Mouse (Mus musculus) neural tube, embryonic 12.5 days (tissue): ENCODE data around the gene Prorsd1. TPM values are rescaled to one million over a fixed set of nuclear protein-coding genes. Genes with fewer than 3 reads are reported as not detected.

Experiments
- ATAC-seq: fragments of 200-750 bp; cut with Nextera tagmentation; 2 replicates; pipeline ENCODE4 v1.8.0; 2017; ENCODE audit warnings: low read depth, mild to moderate bottlenecking, moderate TSS enrichment, moderate library complexity; ENCODE audit not compliant: low FRiP score
- H3K27ac ChIP-seq: fragments of 300-500 bp; sonication (generic); 2 replicates; pipeline ENCODE4 v1.5.1; 2016
- H3K27me3 ChIP-seq: fragments of 300-500 bp; sonication (generic); replicated peaks from 2 replicates; pipeline ENCODE4 v1.6.1; 2016; ENCODE audit warnings: mild to moderate bottlenecking
- H3K36me3 ChIP-seq: fragments of 300-500 bp; sonication (generic); 2 replicates; pipeline ENCODE4 v1.6.1; 2016; ENCODE audit warnings: mild to moderate bottlenecking
- H3K4me1 ChIP-seq: fragments of 300-500 bp; sonication (generic); 2 replicates; pipeline ENCODE4 v1.6.1; 2016
- H3K4me2 ChIP-seq: fragments of 300-500 bp; sonication (generic); replicated peaks from 2 replicates; pipeline ENCODE4 v1.6.1; 2016; ENCODE audit warnings: mild to moderate bottlenecking
- H3K4me3 ChIP-seq: fragments of 300-500 bp; sonication (generic); 2 replicates; pipeline ENCODE4 v1.5.1; 2016
- H3K9ac ChIP-seq: fragments of 300-500 bp; sonication (generic); 2 replicates; pipeline ENCODE4 v1.6.1; 2016; ENCODE audit warnings: mild to moderate bottlenecking
- H3K9me3 ChIP-seq: fragments of 300-500 bp; sonication (generic); 2 replicates; pipeline ENCODE4 v1.6.1; 2016; ENCODE audit warnings: mild to moderate bottlenecking
- WGBS: fragments of 180-500 bp; shearing (Covaris S2); methylation state at CpG from one replicate; pipeline ENCODE4 v1.1.7; 2016; 5-methylcytosine and 5-hydroxymethylcytosine counted together
- polyA plus RNA-seq: library from polyadenylated mRNA; unstranded; fragments of >200 nt; fragmentation: Nextera tagmentation; extraction: Ambion mirVana; gene quantifications from 2 replicates; pipeline ENCODE4 v1.2.1, GENCODE M21; 2016

The Prorsd1 gene
- polyA plus RNA-seq, 1 experiment from 2014 or later = 19.6 TPM

DNA sequence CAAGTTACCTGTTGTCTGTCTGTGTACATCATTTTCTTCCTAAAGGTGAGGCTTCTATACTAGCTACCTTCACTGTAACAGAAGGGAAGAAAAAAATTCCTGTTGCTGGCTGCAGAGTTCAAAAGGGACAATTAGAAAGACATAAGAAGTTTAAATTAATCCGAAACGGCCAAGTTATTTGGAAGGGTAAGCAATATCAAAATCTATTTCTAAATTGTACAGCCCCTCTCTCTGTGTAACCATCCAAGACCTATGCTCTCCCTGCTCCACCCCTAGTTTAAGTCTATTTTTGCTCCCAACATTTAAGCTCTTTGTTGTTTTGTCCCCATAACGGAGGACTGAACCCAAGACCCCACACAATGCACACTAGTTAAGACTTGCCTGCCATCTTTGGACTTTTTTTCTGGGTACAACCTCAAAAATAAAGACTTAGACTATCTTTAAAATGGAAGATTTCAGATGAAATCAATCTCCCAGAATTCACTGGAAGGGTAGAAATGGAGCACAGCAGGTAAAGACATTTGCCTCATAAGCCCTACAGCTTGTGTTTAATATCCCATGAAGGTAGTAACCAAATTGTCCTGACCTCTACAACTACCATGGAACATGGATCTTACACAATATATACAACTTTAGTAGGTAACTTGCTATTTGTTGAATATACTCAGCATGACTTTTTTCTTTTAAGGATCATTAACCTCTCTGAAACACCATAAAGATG lies 29.6 kb upstream of the Prorsd1 start:
- Histone ChIP-seq H3K36me3 (peaks cover 46% of the 10 kb centered on the region), H3K4me1 (peaks cover 14% of the 10 kb centered on the region), H3K27me3 (no peaks in the 10 kb centered on the region), H3K9ac (no peak overlapping the region), H3K4me2 (no peak overlapping the region), H3K9me3 (no peaks in the 10 kb centered on the region), H3K4me3 (no peak overlapping the region), H3K27ac (no peak overlapping the region)
- WGBS = 88% methylated on average over 3 of the region's 3 CpGs
- no peak for ATAC-seq

DNA sequence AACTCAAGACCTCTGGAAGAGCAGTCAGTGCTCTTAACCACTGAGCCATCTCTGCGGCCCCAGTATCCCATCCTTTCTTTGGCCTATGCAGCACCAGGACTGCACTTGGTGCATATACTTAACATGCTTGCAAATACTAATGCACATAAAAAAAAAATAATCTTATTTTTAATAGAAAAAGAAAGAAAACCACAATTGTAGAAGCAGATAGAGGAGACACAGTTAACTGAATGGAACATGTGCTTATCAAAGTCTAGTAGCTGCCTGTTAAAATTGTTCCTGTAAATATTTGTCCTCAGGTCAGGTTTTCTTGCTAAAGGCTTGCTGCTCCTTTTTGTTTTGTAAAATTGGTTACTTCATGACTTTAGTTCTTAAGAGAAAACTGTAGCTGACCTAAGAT lies 23.4 kb upstream of the Prorsd1 start:
- Histone ChIP-seq H3K4me3 (no peak overlapping the region), H3K36me3 (peaks cover 48% of the 10 kb centered on the region)
- WGBS = 93% methylated on average over 1 of the region's 1 CpGs

DNA sequence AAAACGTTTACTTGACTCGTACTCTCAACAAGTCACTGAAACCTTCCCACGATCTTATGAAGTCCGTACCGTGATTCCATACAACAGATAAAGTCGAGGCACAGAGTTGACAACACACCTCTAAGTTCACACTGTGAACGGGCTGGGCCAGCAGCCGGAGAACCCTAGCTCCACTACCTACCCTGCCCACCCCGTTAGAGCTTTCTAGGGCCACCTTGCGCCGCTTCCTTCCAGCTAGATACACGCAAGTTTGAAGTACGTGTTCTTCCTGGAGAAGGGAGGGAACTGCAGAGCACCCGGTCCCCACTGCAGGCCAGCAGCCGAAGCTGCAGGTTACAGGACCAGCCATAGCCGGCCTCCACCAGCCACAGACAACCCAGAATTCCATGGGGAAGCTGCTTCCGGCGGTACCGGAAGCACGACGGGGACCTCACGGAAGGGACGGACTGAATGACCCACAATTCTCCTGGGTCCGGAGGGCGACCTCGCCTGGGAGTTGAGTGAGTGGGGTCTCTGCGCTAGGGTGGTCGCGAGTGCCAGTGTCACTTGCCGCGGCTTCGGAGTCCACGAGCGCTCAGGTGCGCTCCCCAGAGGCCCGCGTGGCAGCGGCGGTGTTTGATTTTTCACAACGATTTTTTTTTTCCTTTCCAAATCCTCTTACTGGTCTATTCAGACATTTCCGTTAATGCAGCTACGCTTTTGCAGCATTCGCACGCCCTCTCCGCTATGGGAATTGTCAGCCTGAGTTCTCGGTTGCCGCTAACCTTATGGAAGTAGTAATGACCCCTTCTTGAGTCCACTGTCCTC lies 11.4 kb upstream of the Prorsd1 start, which contains the start of gene Mtif2:
TSS of gene Mtif2 (plus strand) at position 421 of the 807 bp plus-strand sequence.
- peak within 1 kb of the TSS; percentile 75 for H3K9ac ChIP-seq
- peak within 1 kb of the TSS; percentile 65 for H3K4me2 ChIP-seq
- no peaks in the 10 kb centered on the region for H3K27me3 ChIP-seq
- H3K27ac ChIP-seq = peak within 1 kb of the TSS; percentile 38; the same call in 1 of the 2 replicates
- peaks cover 4% of the 10 kb centered on the region; the same call in 1 of the 2 replicates for H3K4me1 ChIP-seq
- 4% methylated on average over 47 of the region's 47 CpGs for WGBS
- no peaks in the 10 kb centered on the region for H3K9me3 ChIP-seq
- peak within 1 kb of the TSS; percentile 72 for H3K4me3 ChIP-seq
- H3K36me3 ChIP-seq = peaks cover 7% of the 10 kb centered on the region
- peak; percentile 98 for ATAC-seq

More for the DNA sequence above, 23.4 kb upstream of the Prorsd1 start:
- Histone ChIP-seq H3K9me3 (no peaks in the 10 kb centered on the region), H3K4me1 (no peaks in the 10 kb centered on the region), H3K27me3 (no peaks in the 10 kb centered on the region), H3K27ac (no peak overlapping the region), H3K9ac (no peak overlapping the region), H3K4me2 (no peak overlapping the region)
- no peak for ATAC-seq

DNA sequence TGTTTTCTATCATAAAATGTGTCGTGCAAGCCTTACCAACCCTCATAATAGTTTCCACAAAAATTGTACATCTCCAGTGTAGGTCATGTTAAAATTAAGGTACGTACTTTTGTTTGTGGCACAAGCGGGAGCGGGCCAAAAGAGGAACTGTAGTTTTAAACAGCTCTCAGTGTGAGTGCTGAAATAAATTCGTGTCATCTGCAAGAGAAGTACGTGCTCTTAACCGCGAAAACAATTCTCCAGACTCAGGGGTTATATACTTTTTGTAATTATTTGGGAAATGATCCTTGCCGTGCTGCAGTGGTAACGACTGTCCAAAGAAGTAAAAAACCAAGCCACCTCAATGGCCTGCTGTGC lies 530 bp downstream of the Prorsd1 start:
- Histone ChIP-seq H3K27ac (no peak overlapping the region), H3K4me1 (no peaks in the 10 kb centered on the region), H3K4me3 (peak overlapping the region; percentile 48), H3K27me3 (no peaks in the 10 kb centered on the region), H3K9me3 (no peaks in the 10 kb centered on the region), H3K4me2 (peak overlapping the region; percentile 69), H3K36me3 (peaks cover 8% of the 10 kb centered on the region; the same call in 1 of the 2 replicates), H3K9ac (peak overlapping the region; percentile 56)
- 25% methylated on average over 10 of the region's 10 CpGs for WGBS
- no peak for ATAC-seq

DNA sequence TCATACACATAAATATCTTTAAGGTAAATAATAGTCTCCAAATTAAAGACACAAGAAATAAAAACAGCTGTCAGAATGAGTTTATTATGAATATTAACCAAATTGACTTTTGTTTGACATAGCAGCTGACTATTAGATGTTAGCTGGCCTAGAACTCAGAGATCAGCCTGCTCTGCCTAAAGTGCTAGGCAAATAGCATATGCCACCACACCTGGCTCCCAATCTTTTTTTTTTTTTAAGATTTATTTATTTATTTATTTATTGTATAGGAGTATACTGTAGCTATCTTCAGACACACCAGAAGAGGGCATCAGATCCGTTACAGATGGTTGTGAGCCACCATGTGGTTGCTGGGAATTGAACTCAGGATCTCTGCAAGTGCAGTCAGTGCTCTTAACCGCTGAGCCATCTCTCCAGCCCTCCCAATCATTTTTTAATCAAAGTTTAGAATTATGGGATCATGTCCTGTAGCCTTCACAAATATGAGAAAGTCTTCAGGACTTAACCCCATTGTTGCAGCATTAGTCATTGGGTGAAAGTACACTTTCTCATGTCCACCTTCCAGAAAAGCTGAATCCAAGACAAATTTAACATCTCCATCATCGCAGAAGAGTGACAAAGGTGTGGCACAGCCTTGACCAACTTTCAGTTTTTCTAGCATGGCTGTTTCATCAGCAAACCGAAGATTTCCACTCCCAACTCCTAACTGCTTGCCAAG lies 1.9 kb downstream of the Prorsd1 start:
- WGBS = 95% methylated on average over 4 of the region's 4 CpGs
- ATAC-seq = no peak
- Histone ChIP-seq H3K9ac (no peak overlapping the region), H3K4me3 (no peak overlapping the region), H3K27ac (no peak overlapping the region), H3K4me2 (no peak overlapping the region), H3K36me3 (peaks cover 8% of the 10 kb centered on the region; the same call in 1 of the 2 replicates), H3K27me3 (no peaks in the 10 kb centered on the region), H3K4me1 (no peaks in the 10 kb centered on the region), H3K9me3 (no peaks in the 10 kb centered on the region)

DNA sequence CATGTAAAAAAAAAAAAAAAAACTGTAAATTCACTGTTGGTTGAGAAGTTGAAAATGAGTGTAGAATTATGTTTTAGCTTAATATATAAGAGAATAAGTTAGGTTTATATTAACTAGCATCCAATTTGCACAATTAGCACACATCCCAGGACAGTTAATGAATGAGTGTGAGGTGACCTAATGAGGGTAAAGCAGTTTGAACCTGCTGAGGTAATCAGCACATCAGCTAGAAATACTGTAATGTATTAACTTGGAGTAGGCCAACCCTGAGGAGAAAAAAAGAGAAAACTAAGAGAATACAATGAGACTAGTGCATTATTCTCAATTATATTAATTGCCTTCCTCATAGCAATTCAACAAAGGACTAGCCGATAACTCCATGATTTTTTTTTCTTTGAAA lies 5.4 kb downstream of the Prorsd1 start:
- Histone ChIP-seq H3K27ac (no peak overlapping the region), H3K4me3 (no peak overlapping the region), H3K4me2 (no peak overlapping the region), H3K9ac (no peak overlapping the region), H3K27me3 (no peaks in the 10 kb centered on the region), H3K36me3 (peaks cover 10% of the 10 kb centered on the region), H3K9me3 (no peaks in the 10 kb centered on the region), H3K4me1 (no peaks in the 10 kb centered on the region)
- no peak for ATAC-seq
- WGBS = 100% methylated on average over 1 of the region's 1 CpGs

DNA sequence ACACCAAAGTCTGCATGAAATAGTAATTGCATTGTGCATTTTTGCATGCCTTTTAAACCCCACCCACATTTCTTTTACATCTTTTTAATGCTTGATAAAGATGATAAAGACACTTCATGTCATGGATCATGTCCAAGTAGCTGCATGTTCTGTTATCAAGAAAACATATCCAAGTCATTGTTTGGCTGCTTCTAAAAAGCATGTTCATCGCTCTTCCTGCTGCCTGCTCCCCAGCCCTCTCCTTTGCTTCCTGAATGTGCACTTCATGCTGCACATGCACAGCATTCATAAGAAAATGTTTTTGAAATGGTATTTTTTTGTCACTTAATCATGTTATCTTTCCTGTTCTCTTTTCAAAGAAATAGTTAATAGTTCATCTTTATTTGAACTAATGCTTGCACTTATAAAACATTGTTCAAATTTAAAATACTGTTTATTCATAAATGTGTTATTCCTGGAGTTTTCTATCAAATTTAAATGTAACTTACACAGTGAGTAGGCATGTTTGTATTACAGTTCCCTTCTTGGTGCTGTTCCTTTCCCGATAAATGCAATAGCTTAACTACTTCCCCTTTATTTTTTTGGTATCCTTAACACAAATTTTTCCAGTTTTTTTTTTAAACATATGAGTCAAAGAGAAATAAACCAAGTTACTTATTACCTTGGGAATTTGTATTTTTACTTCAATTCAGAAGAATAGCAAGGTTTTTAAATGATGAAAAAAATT lies 9.8 kb downstream of the Prorsd1 start:
- Histone ChIP-seq H3K36me3 (peaks cover 21% of the 10 kb centered on the region), H3K27me3 (no peaks in the 10 kb centered on the region), H3K27ac (no peak overlapping the region), H3K4me2 (no peak overlapping the region), H3K4me1 (no peaks in the 10 kb centered on the region), H3K4me3 (no peak overlapping the region), H3K9ac (no peak overlapping the region), H3K9me3 (no peaks in the 10 kb centered on the region)
- over 99% methylated on average over 2 of the region's 2 CpGs for WGBS
- ATAC-seq = no peak

DNA sequence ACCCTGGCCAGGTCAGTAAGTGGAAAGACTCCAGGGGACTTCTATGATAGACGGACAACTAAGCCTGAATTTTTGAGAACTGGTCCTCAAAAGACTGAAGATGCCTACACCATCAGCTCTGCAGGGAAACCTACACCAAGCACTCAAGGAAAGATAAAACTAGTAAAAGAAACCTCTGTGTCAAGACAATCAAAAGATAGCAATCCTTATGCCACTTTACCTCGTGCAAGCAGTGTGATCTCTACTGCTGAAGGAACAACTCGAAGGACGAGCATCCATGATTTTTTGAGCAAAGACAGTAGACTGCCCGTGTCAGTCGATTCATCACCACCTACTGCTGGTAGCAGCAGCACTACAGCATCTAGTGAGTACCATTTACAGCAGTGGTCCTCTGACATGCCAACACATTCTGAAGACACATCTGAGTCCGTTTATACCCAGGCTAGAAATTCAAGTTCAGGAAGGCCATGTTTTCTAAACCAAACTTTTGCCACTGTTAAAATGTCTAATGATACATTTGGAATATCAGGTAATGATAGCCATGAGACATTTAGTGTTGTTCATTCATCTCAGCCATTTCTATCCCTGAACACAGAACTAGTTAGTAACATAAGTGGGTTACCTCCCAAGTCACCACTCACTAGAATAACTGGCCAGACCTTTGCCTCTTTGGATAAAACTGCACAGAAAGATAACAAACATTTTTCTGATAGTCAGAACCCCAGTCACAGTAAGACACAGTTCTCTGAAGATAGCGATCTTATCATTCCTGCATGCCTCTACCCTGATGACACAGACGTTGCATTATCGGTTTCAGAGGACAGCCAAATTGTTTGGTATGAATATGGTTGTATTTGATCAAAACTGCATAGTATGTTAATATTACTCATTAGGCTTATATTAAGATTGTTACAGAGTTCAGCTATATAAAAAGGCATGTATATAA lies 10.6 kb downstream of the Prorsd1 start:
- Histone ChIP-seq H3K9ac (no peak overlapping the region), H3K36me3 (peaks cover 26% of the 10 kb centered on the region), H3K4me3 (no peak overlapping the region), H3K4me1 (no peaks in the 10 kb centered on the region), H3K4me2 (no peak overlapping the region), H3K27ac (no peak overlapping the region), H3K27me3 (no peaks in the 10 kb centered on the region), H3K9me3 (no peaks in the 10 kb centered on the region)
- no peak for ATAC-seq
- 94% methylated on average over 10 of the region's 10 CpGs for WGBS

DNA sequence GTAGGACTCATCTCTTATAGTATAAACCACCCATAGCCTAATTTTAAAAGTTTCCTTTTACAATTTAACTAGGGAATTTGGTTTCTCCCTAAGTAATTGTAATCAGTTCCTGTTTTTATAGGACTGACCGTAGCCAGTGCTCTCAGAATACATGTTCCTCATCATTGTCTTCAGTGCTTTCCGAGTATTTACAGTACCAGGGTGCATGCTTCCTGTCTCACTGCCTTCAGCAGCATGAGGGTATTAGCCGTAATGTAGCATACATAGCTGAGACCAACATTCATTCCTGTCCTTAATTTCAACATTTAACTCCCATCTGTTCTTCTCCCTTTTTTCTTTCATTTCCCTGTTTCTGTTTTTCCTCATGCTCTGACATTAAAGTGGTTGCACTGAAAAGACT lies 17.9 kb downstream of the Prorsd1 start:
- no peak overlapping the region for H3K9ac ChIP-seq
- no peaks in the 10 kb centered on the region for H3K4me1 ChIP-seq
- no peak overlapping the region for H3K27ac ChIP-seq
- H3K4me3 ChIP-seq = no peak overlapping the region
- H3K9me3 ChIP-seq = no peaks in the 10 kb centered on the region
- 83% methylated on average over 3 of the region's 3 CpGs for WGBS
- H3K36me3 ChIP-seq = peaks cover 30% of the 10 kb centered on the region
- no peaks in the 10 kb centered on the region for H3K27me3 ChIP-seq
- H3K4me2 ChIP-seq = no peak overlapping the region
- ATAC-seq = no peak

DNA sequence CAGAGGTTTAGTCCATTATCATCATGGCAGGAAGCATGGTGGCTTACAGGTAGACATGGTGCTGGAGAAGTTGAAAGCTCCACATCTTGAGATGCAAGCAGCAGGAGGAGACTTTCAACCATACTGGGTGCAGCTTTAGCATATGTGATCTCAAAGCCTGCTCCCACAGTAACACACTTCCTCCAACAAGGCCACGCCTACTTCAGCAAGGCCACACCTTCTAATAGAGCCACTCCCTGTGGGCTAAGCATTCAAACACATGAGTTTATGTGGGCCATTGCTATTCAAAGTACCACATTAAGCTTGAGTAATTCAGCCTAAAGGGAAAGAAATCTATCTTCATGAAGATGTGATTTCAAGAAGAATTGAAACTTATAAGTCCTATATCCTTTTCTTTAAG lies 21.7 kb downstream of the Prorsd1 start:
- no peak for ATAC-seq
- H3K9me3 ChIP-seq = no peaks in the 10 kb centered on the region
- WGBS = 100% methylated on average over 1 of the region's 1 CpGs
- H3K9ac ChIP-seq = no peak overlapping the region
- H3K4me2 ChIP-seq = no peak overlapping the region
- no peaks in the 10 kb centered on the region for H3K4me1 ChIP-seq
- H3K27me3 ChIP-seq = no peaks in the 10 kb centered on the region
- peaks cover 35% of the 10 kb centered on the region for H3K36me3 ChIP-seq
- no peak overlapping the region for H3K27ac ChIP-seq
- no peak overlapping the region for H3K4me3 ChIP-seq

DNA sequence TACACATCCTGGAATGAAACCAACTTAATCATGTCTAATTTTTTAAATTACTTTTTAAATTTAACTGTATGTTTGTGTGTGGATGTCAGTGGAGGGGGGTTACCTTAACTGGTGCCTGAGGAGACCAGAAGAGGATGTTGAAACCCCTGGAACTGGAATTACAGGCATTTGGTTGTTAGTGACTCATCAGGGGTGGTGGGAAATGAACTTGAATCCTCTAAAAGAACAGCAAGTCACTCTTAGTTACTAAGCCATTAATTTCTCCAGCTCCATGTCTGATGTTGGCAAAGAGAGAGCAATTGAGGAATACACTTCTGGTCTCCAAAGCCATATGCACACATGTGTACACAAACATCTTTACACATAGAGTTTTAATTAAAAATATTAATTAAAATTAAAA lies 40.2 kb downstream of the Prorsd1 start:
- no peak for ATAC-seq
- Histone ChIP-seq H3K27me3 (no peaks in the 10 kb centered on the region), H3K4me2 (no peak overlapping the region), H3K36me3 (peaks cover 20% of the 10 kb centered on the region), H3K9ac (no peak overlapping the region), H3K4me3 (no peak overlapping the region), H3K27ac (no peak overlapping the region), H3K9me3 (no peaks in the 10 kb centered on the region), H3K4me1 (no peaks in the 10 kb centered on the region)
